Mouse (Mus musculus): ENCODE measurements at regions not wholly inside any gene's neighbourhood (a gene's known extent, or its start where the extent isn't known, plus 50 kb on each side); places are given as distances from the start of the nearest gene placed in this dataset.
A peak's percentile ranks its signal among the peaks of the same experiment; 100 is the strongest.

GRCm38 (mm10) chr5:53329591-53329990 lies 62.7 kb downstream of the Smim20 start:
- DNase-seq (ENCODE audit: inconsistent age in 2 of 2, low spot score in 1 of 2): no peak

- no peak for DNase-seq (ENCODE audit: inconsistent age in 2 of 2, low spot score in 1 of 2)
These were observed 69.8 kb downstream of the Smim20 start for GRCm38 (mm10) chr5:53336704-53337103.

GRCm38 (mm10) chr5:53337816-53338215 lies 70.9 kb downstream of the Smim20 start:
- no peak for DNase-seq (ENCODE audit: inconsistent age in 2 of 2, low spot score in 1 of 2)

- peak in 1 of 2 experiments; percentile 55 for DNase-seq (ENCODE audit: inconsistent age in 2 of 2, low spot score in 1 of 2)
These were observed 78.3 kb downstream of the Smim20 start for GRCm38 (mm10) chr5:53345164-53345563.

GRCm38 (mm10) chr5:53346028-53346427 lies 79.1 kb downstream of the Smim20 start:
- DNase-seq (ENCODE audit: inconsistent age in 2 of 2, low spot score in 1 of 2): peak in 1 of 2 experiments; percentile 60

- DNase-seq (ENCODE audit: inconsistent age in 2 of 2, low spot score in 1 of 2): no peak
These were observed 79.9 kb downstream of the Smim20 start for GRCm38 (mm10) chr5:53346756-53347155.

GRCm38 (mm10) chr5:53352852-53353251 lies 86.0 kb downstream of the Smim20 start:
- no peak for DNase-seq (ENCODE audit: inconsistent age in 2 of 2, low spot score in 1 of 2)

GRCm38 (mm10) chr5:53354296-53354695 lies 87.4 kb downstream of the Smim20 start:
- no peak for DNase-seq (ENCODE audit: inconsistent age in 2 of 2, low spot score in 1 of 2)

- peak; percentile 72 to 93 for DNase-seq (ENCODE audit: inconsistent age in 2 of 2, low spot score in 1 of 2)
These were observed 88.2 kb downstream of the Smim20 start for GRCm38 (mm10) chr5:53355069-53355468.

- DNase-seq (ENCODE audit: inconsistent age in 2 of 2, low spot score in 1 of 2): no peak
These were observed 90.3 kb downstream of the Smim20 start for GRCm38 (mm10) chr5:53357086-53357608.

GRCm38 (mm10) chr5:53358181-53358580 lies 91.3 kb downstream of the Smim20 start:
- no peak for DNase-seq (ENCODE audit: inconsistent age in 2 of 2, low spot score in 1 of 2)

GRCm38 (mm10) chr5:53359887-53360286 lies 93.0 kb downstream of the Smim20 start:
- no peak for DNase-seq (ENCODE audit: inconsistent age in 2 of 2, low spot score in 1 of 2)

GRCm38 (mm10) chr5:53361295-53361694 lies 94.4 kb downstream of the Smim20 start:
- DNase-seq (ENCODE audit: inconsistent age in 2 of 2, low spot score in 1 of 2): no peak

- DNase-seq (ENCODE audit: inconsistent age in 2 of 2, low spot score in 1 of 2): no peak
These were observed 97.0 kb downstream of the Smim20 start for GRCm38 (mm10) chr5:53363898-53364297.

GRCm38 (mm10) chr5:53366882-53367561 lies 98.9 kb upstream of the Rbpj start:
- no peak for DNase-seq (ENCODE audit: inconsistent age in 2 of 2, low spot score in 1 of 2)

GRCm38 (mm10) chr5:53370272-53370671 lies 95.7 kb upstream of the Rbpj start:
- DNase-seq (ENCODE audit: inconsistent age in 2 of 2, low spot score in 1 of 2): no peak

- DNase-seq (ENCODE audit: inconsistent age in 2 of 2, low spot score in 1 of 2): peak; percentile 20 to 77
These were observed 94.3 kb upstream of the Rbpj start for GRCm38 (mm10) chr5:53371638-53372037.

- no peak for DNase-seq (ENCODE audit: inconsistent age in 2 of 2, low spot score in 1 of 2)
These were observed 92.6 kb upstream of the Rbpj start for GRCm38 (mm10) chr5:53373315-53373714.

- no peak for DNase-seq (ENCODE audit: inconsistent age in 2 of 2, low spot score in 1 of 2)
These were observed 89.1 kb upstream of the Rbpj start for GRCm38 (mm10) chr5:53376856-53377255.

- DNase-seq (ENCODE audit: inconsistent age in 2 of 2, low spot score in 1 of 2): no peak
These were observed 88.3 kb upstream of the Rbpj start for GRCm38 (mm10) chr5:53377698-53378097.

GRCm38 (mm10) chr5:53378106-53378505 lies 87.8 kb upstream of the Rbpj start:
- DNase-seq (ENCODE audit: inconsistent age in 2 of 2, low spot score in 1 of 2): no peak

GRCm38 (mm10) chr5:53378599-53378998 lies 87.4 kb upstream of the Rbpj start:
- DNase-seq (ENCODE audit: inconsistent age in 2 of 2, low spot score in 1 of 2): peak in 1 of 2 experiments; percentile 48

GRCm38 (mm10) chr5:53379612-53380011 lies 86.3 kb upstream of the Rbpj start:
- DNase-seq (ENCODE audit: inconsistent age in 2 of 2, low spot score in 1 of 2): no peak

Measured in adrenal gland, adult (tissue).